Mouse (Mus musculus) MEL (cell line): ENCODE measurements around the gene Wars2. TPM values are rescaled to one million over a fixed set of nuclear protein-coding genes. Genes with fewer than 3 reads are reported as not detected.

Experiments
- DNase-seq: peaks from one replicate; pipeline ENCODE4 v3.0.0; 2011; ENCODE audit warnings: low read depth, low spot score
- H3K27ac ChIP-seq: 2 replicates; pipeline ENCODE4 v1.5.1; 2012; ENCODE audit warnings: low read depth, mild to moderate bottlenecking, control low read depth, low read length, moderate library complexity; ENCODE audit not compliant: control insufficient read depth
- H3K27me3 ChIP-seq, 2 experiments: fragments of 150-350 bp in 1 of 2; sonication (generic) in 1 of 2; 2 replicates each; pipeline ENCODE4 v1.6.1; 2012; ENCODE audit warnings: low read length in 2 of 2, mild to moderate bottlenecking in 2 of 2, improper control_type of control experiment in 1 of 2, moderate library complexity in 1 of 2; ENCODE audit not compliant: insufficient read depth in 2 of 2, control insufficient read depth in 1 of 2
- H3K36me3 ChIP-seq, 2 experiments: 2 replicates each; pipeline ENCODE4 v1.6.1; 2012 to 2014; ENCODE audit warnings: low read length in 2 of 2, improper control_type of control experiment in 1 of 2, inconsistent platforms in 1 of 2, mild to moderate bottlenecking in 1 of 2; ENCODE audit not compliant: insufficient read depth in 2 of 2, control insufficient read depth in 1 of 2
- H3K4me1 ChIP-seq, 2 experiments: fragments of 150-350 bp in 1 of 2; sonication (generic) in 1 of 2; 2 replicates each; pipeline ENCODE4 v1.6.1; 2012; ENCODE audit warnings: low read length in 2 of 2, improper control_type of control experiment in 1 of 2, mild to moderate bottlenecking in 1 of 2; ENCODE audit not compliant: insufficient read depth in 2 of 2, control insufficient read depth in 1 of 2
- H3K4me3 ChIP-seq, 2 experiments: fragments of 150-350 bp in 1 of 2; sonication (generic) in 1 of 2; 2 replicates each; pipeline ENCODE4 v1.5.1; 2012; ENCODE audit warnings: low read depth in 2 of 2, low read length in 2 of 2, mild to moderate bottlenecking in 2 of 2, moderate library complexity in 2 of 2, control low read depth in 1 of 2, improper control_type of control experiment in 1 of 2; ENCODE audit not compliant: control insufficient read depth in 1 of 2, insufficient read depth in 1 of 2
- H3K79me2 ChIP-seq: 2 replicates; pipeline ENCODE4 v1.6.1; 2012; ENCODE audit warnings: mild to moderate bottlenecking, low read length, moderate library complexity; ENCODE audit not compliant: control insufficient read depth, poor library complexity, insufficient read depth
- H3K9ac ChIP-seq: 2 replicates; pipeline ENCODE4 v1.6.1; 2012; ENCODE audit warnings: low read depth, mild to moderate bottlenecking, control low read depth, low read length, moderate library complexity; ENCODE audit not compliant: control insufficient read depth, poor library complexity, severe bottlenecking
- H3K9me3 ChIP-seq: fragments of 150-350 bp; sonication (generic); replicated peaks from 2 replicates; pipeline ENCODE4 v1.6.1; 2012; ENCODE audit warnings: mild to moderate bottlenecking, low read length, improper control_type of control experiment, moderate library complexity; ENCODE audit not compliant: insufficient read depth
- BHLHE40 ChIP-seq: IDR thresholded peaks from 2 replicates; pipeline ENCODE4 v1.6.1; 2012; ENCODE audit warnings: low read depth, mild to moderate bottlenecking, inconsistent platforms, low read length, improper control_type of control experiment, borderline replicate concordance
- CHD2 ChIP-seq: IDR thresholded peaks from 2 replicates; pipeline ENCODE4 v1.6.1; 2011; ENCODE audit warnings: low read length, improper control_type of control experiment
- CTCF ChIP-seq, 3 experiments: IDR thresholded peaks in 2 of 3; conservative IDR thresholded peaks in 1 of 3; 2 replicates each; pipeline ENCODE4 v1.5.1; 2011 to 2012; ENCODE audit warnings: low read length in 3 of 3, low read depth in 2 of 3, mild to moderate bottlenecking in 2 of 3, improper control_type of control experiment in 1 of 3, inconsistent platforms in 1 of 3, mixed read lengths in 1 of 3, moderate library complexity in 1 of 3; ENCODE audit not compliant: control insufficient read depth in 1 of 3, insufficient read depth in 1 of 3, poor library complexity in 1 of 3, severe bottlenecking in 1 of 3
- E2F4 ChIP-seq: IDR thresholded peaks from 2 replicates; pipeline ENCODE4 v1.6.1; 2011; ENCODE audit warnings: low read depth, low read length, improper control_type of control experiment, borderline replicate concordance
- ELF1 ChIP-seq: IDR thresholded peaks from 2 replicates; pipeline ENCODE4 v1.6.1; 2014; ENCODE audit warnings: low read depth, mild to moderate bottlenecking, inconsistent platforms, low read length, improper control_type of control experiment, moderate library complexity
- EP300 ChIP-seq, 2 experiments: IDR thresholded peaks; 2 replicates each; pipeline ENCODE4 v1.6.1; 2011; ENCODE audit warnings: improper control_type of control experiment in 2 of 2, low read length in 2 of 2, low read depth in 1 of 2, mild to moderate bottlenecking in 1 of 2
- ETS1 ChIP-seq: IDR thresholded peaks from 2 replicates; pipeline ENCODE4 v1.6.1; 2012; ENCODE audit warnings: low read depth, mild to moderate bottlenecking, inconsistent platforms, low read length, improper control_type of control experiment, moderate library complexity
- GABPA ChIP-seq: IDR thresholded peaks from 2 replicates; pipeline ENCODE4 v1.6.1; 2012; ENCODE audit warnings: low read depth, mild to moderate bottlenecking, inconsistent platforms, low read length, improper control_type of control experiment, moderate library complexity
- GATA1 ChIP-seq: IDR thresholded peaks from 2 replicates; pipeline ENCODE4 v1.6.1; 2011; ENCODE audit warnings: low read depth, low read length, improper control_type of control experiment
- HCFC1 ChIP-seq: IDR thresholded peaks from 2 replicates; pipeline ENCODE4 v1.6.1; 2012; ENCODE audit warnings: low read depth, mild to moderate bottlenecking, inconsistent platforms, low read length, improper control_type of control experiment, moderate library complexity
- JUND ChIP-seq: IDR thresholded peaks from 2 replicates; pipeline ENCODE4 v1.6.1; 2011; ENCODE audit warnings: low read depth, mild to moderate bottlenecking, improper control_type of control experiment, low read length
- KAT2A ChIP-seq: conservative IDR thresholded peaks from 2 replicates; pipeline ENCODE4 v1.6.1; 2012; ENCODE audit warnings: low read depth, low read length, improper control_type of control experiment, inconsistent platforms
- MAFK ChIP-seq: IDR thresholded peaks from 2 replicates; pipeline ENCODE4 v1.6.1; 2011; ENCODE audit warnings: low read depth, mild to moderate bottlenecking, low read length, improper control_type of control experiment, borderline replicate concordance
- MAX ChIP-seq: IDR thresholded peaks from 2 replicates; pipeline ENCODE4 v1.6.1; 2011; ENCODE audit warnings: low read length, improper control_type of control experiment
- MAZ ChIP-seq: IDR thresholded peaks from 2 replicates; pipeline ENCODE4 v1.6.1; 2012; ENCODE audit warnings: low read depth, mild to moderate bottlenecking, inconsistent platforms, low read length, improper control_type of control experiment
- MEF2A ChIP-seq: IDR thresholded peaks from 2 replicates; pipeline ENCODE4 v1.6.1; 2014; ENCODE audit warnings: low read depth, mild to moderate bottlenecking, inconsistent platforms, low read length, improper control_type of control experiment; ENCODE audit not compliant: poor library complexity, insufficient replicate concordance, severe bottlenecking; ENCODE audit errors: extremely low read depth
- MXI1 ChIP-seq: IDR thresholded peaks from 2 replicates; pipeline ENCODE4 v1.6.1; 2011; ENCODE audit warnings: mild to moderate bottlenecking, low read depth, low read length, improper control_type of control experiment
- MYC ChIP-seq: IDR thresholded peaks from 2 replicates; pipeline ENCODE4 v1.6.1; 2011; ENCODE audit warnings: low read depth, mild to moderate bottlenecking, low read length, improper control_type of control experiment, moderate library complexity
- NELFE ChIP-seq: IDR thresholded peaks from 2 replicates; pipeline ENCODE4 v1.6.1; 2011; ENCODE audit warnings: low read depth, low read length, improper control_type of control experiment
- NRF1 ChIP-seq: IDR thresholded peaks from 2 replicates; pipeline ENCODE4 v1.6.1; 2014; ENCODE audit warnings: low read depth, mild to moderate bottlenecking, inconsistent platforms, low read length, improper control_type of control experiment, moderate library complexity; ENCODE audit not compliant: poor library complexity, insufficient read depth, severe bottlenecking
- POLR2A ChIP-seq, 2 experiments: IDR thresholded peaks; 2 replicates each; pipeline ENCODE4 v1.6.1; 2011 to 2012; ENCODE audit warnings: low read length in 2 of 2, mild to moderate bottlenecking in 2 of 2, control low read depth in 1 of 2, improper control_type of control experiment in 1 of 2, low read depth in 1 of 2, moderate library complexity in 1 of 2; ENCODE audit not compliant: control insufficient read depth in 1 of 2, insufficient read depth in 1 of 2, poor library complexity in 1 of 2
- POLR2AphosphoS2 ChIP-seq: IDR thresholded peaks from 2 replicates; pipeline ENCODE4 v1.6.1; 2011; ENCODE audit warnings: low read length, improper control_type of control experiment
- POLR2AphosphoS5 ChIP-seq: IDR thresholded peaks from 2 replicates; pipeline ENCODE4 v1.6.1; 2012; ENCODE audit warnings: low read depth, borderline replicate concordance, mild to moderate bottlenecking, inconsistent platforms, low read length, moderate library complexity, mixed read lengths
- RAD21 ChIP-seq: IDR thresholded peaks from 2 replicates; pipeline ENCODE4 v1.6.1; 2011; ENCODE audit warnings: mild to moderate bottlenecking, low read depth, low read length, improper control_type of control experiment
- RCOR1 ChIP-seq: IDR thresholded peaks from 2 replicates; pipeline ENCODE4 v1.6.1; 2012; ENCODE audit warnings: low read depth, mild to moderate bottlenecking, inconsistent platforms, low read length, improper control_type of control experiment
- SIN3A ChIP-seq: IDR thresholded peaks from 2 replicates; pipeline ENCODE4 v1.6.1; 2012; ENCODE audit warnings: low read length, improper control_type of control experiment, inconsistent platforms
- SMC3 ChIP-seq: IDR thresholded peaks from 2 replicates; pipeline ENCODE4 v1.6.1; 2011; ENCODE audit warnings: low read depth, low read length, improper control_type of control experiment
- TAL1 ChIP-seq: IDR thresholded peaks from 2 replicates; pipeline ENCODE4 v1.6.1; 2012; ENCODE audit warnings: mild to moderate bottlenecking, inconsistent platforms, low read length, moderate library complexity, mixed read lengths
- TBP ChIP-seq: IDR thresholded peaks from 2 replicates; pipeline ENCODE4 v1.8.0; 2011; ENCODE audit warnings: low read depth, low read length, improper control_type of control experiment
- USF1 ChIP-seq: IDR thresholded peaks from 2 replicates; pipeline ENCODE4 v1.6.1; 2014; ENCODE audit warnings: low read depth, mild to moderate bottlenecking, inconsistent platforms, low read length, improper control_type of control experiment, moderate library complexity
- USF2 ChIP-seq, 2 experiments: IDR thresholded peaks; 2 replicates each; pipeline ENCODE4 v1.6.1; 2011 to 2012; ENCODE audit warnings: improper control_type of control experiment in 2 of 2, low read length in 2 of 2, borderline replicate concordance in 1 of 2, inconsistent platforms in 1 of 2, low read depth in 1 of 2, mild to moderate bottlenecking in 1 of 2; ENCODE audit not compliant: insufficient read depth in 1 of 2
- ZC3H11A ChIP-seq: IDR thresholded peaks from 2 replicates; pipeline ENCODE4 v1.6.1; 2012; ENCODE audit warnings: low read depth, mild to moderate bottlenecking, inconsistent platforms, low read length, improper control_type of control experiment
- ZKSCAN1 ChIP-seq: IDR thresholded peaks from 2 replicates; pipeline ENCODE4 v1.6.1; 2012; ENCODE audit warnings: low read depth, mild to moderate bottlenecking, inconsistent platforms, low read length, improper control_type of control experiment, moderate library complexity
- ZMIZ1 ChIP-seq: IDR thresholded peaks from 2 replicates; pipeline ENCODE4 v1.6.1; 2012; ENCODE audit warnings: low read depth, mild to moderate bottlenecking, inconsistent platforms, low read length, improper control_type of control experiment, moderate library complexity
- ZNF384 ChIP-seq: IDR thresholded peaks from 2 replicates; pipeline ENCODE4 v1.6.1; 2012; ENCODE audit warnings: low read depth, mild to moderate bottlenecking, inconsistent platforms, low read length, improper control_type of control experiment
- polyA plus RNA-seq, 2 experiments: library from polyadenylated mRNA; stranded (reverse) in 1 of 2; unstranded in 1 of 2; fragments of >175 nt in 1 of 2; fragments of >200 nt in 1 of 2; gene quantifications; 2 replicates each; pipeline versions ENCODE4 v1.2.1 to v1.2.4; 2012; ENCODE audit warnings: low replicate concordance in 2 of 2, low read depth in 1 of 2; ENCODE audit not compliant: insufficient read length in 2 of 2, insufficient read depth in 1 of 2, missing spikeins in 1 of 2
- total RNA-seq: library from RNA; depleted of rRNA; stranded (reverse); fragments of 300-350 nt; gene quantifications from 2 replicates; pipeline ENCODE4 v1.2.3, GENCODE M21; 2012

Wars2 gene
- total and polyA plus RNA-seq, 3 experiments: 8.8 to 11.4 TPM; not detected in 1

DNA sequence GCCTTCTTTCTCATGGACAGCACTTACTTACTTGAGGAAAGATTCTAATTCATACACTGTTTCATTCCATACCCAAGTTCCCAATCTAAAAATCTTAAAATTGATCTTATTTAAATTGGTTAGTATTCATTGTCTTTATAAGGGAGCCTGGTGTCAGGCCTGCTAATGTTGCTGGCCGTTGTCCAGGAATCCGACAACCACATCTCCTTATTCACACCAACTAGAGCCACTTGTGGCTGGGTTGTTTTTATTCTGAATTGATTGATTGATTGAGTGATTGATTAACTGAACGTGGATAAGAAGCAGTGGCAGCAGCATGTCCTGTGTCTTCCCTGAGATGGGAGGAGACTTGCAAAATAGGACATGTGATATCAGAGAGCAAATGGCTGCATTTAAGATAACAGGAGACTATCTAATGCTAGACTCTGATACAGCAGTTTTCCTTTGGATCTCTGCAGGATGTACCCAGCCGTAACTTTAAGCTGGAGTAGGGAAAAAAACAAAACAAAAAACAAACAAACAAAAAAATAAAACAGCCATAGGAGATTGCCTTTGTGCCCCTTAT lies 16.7 kb downstream of the Wars2 start:
- DNase-seq: peak; percentile 25
- H3K9ac ChIP-seq: no peak overlapping the region
- TF ChIP-seq SMC3 (no peak), ETS1 (0 out of 2 replicates have a peak, but pooled peaks have one; percentile 33), EP300 (IDR thresholded peaks at IDR 0.05; ENCODE audit: low read depth in 1 of 2, low read length in 2 of 2) (peak; percentile 7 to 52; a peak in 3 of 4 replicates), RCOR1 (0 out of 2 replicates have a peak, but pooled peaks have one; percentile 11), CHD2 (no peak), ZC3H11A (no peak), ELF1 (no peak), POLR2AphosphoS2 (no peak), MAFK (no peak), GABPA (no peak), NELFE (no peak), TBP (no peak), ZNF384 (no peak), JUND (no peak), E2F4 (no peak), ZKSCAN1 (no peak), KAT2A (no peak), BHLHE40 (no peak), SIN3A (0 out of 2 replicates have a peak, but pooled peaks have one; percentile 20), MAX (no peak), NRF1 (no peak), POLR2AphosphoS5 (no peak), CTCF (IDR thresholded peaks at IDR 0.05 in 2 of 3, conservative IDR thresholded peaks at IDR 0.05 in 1 of 3; ENCODE audit: control insufficient read depth in 1 of 3, insufficient read depth in 1 of 3, low read depth in 2 of 3, low read length in 3 of 3, poor library complexity in 1 of 3, severe bottlenecking in 1 of 3) (no peak), MAZ (no peak), ZMIZ1 (no peak), MEF2A (no peak), POLR2A (IDR thresholded peaks at IDR 0.05; ENCODE audit: control insufficient read depth in 1 of 2, insufficient read depth in 1 of 2, low read depth in 1 of 2, low read length in 2 of 2, poor library complexity in 1 of 2) (no peak), HCFC1 (no peak), MXI1 (no peak), MYC (no peak), TAL1 (no peak), USF1 (peak; percentile 82), GATA1 (peak; percentile 75), USF2 (IDR thresholded peaks at IDR 0.05; ENCODE audit: borderline replicate concordance in 1 of 2, insufficient read depth in 1 of 2, low read depth in 1 of 2, low read length in 2 of 2) (peak in 1 of 2 experiments; percentile 48; a peak in 1 of 4 replicates), RAD21 (no peak)

More for the DNA sequence above, 16.7 kb downstream of the Wars2 start:
- no peaks in the 10 kb centered on the region for H3K27me3 ChIP-seq
- no peak overlapping the region for H3K27ac ChIP-seq
- peaks cover 0 to 3% of the 10 kb centered on the region in 2 experiments; a peak in 1 of 4 replicates for H3K36me3 ChIP-seq
- H3K9me3 ChIP-seq: no peaks in the 10 kb centered on the region
- no peak overlapping the region for H3K4me3 ChIP-seq
- no peaks in the 10 kb centered on the region for H3K79me2 ChIP-seq
- peaks cover 0 to 7% of the 10 kb centered on the region in 2 experiments; a peak in 2 of 4 replicates for H3K4me1 ChIP-seq
